Mouse (Mus musculus): Measurements from ENCODE around the gene Msh4. TPM values are rescaled to one million over a fixed set of nuclear protein-coding genes. Genes with fewer than 3 reads are reported as not detected.

The Msh4 gene
- polyA plus RNA-seq, 1 experiment, result not detected

GRCm38 (mm10) chr3:153901904-153902303 is 4.0 kb downstream of the Msh4 start:
- Histone ChIP-seq H3K27me3 (ENCODE audit: control insufficient read depth) (peaks cover 2% of the 10 kb centered on the region; the same call in 1 of the 2 replicates), H3K4me1 (ENCODE audit: control insufficient read depth) (peaks cover 37% of the 10 kb centered on the region), H3K4me3 (replicated peaks) (no peak overlapping the region), H3K9me3 (ENCODE audit: control insufficient read depth, low read length) (no peaks in the 10 kb centered on the region), H3K36me3 (ENCODE audit: control insufficient read depth) (peaks cover 48% of the 10 kb centered on the region)
- TF ChIP-seq TAL1 (IDR thresholded peaks at IDR 0.05; ENCODE audit: low read length) (no peak), GATA1 (IDR thresholded peaks at IDR 0.05; ENCODE audit: low read length) (peak; percentile 35; the same call in 1 of the 2 replicates)

GRCm38 (mm10) chr3:153897216-153897615 is 8.7 kb downstream of the Msh4 start:
- Histone ChIP-seq H3K9me3 (ENCODE audit: control insufficient read depth, low read length) (no peaks in the 10 kb centered on the region), H3K36me3 (ENCODE audit: control insufficient read depth) (peaks cover 5% of the 10 kb centered on the region), H3K4me3 (replicated peaks) (no peak overlapping the region), H3K4me1 (ENCODE audit: control insufficient read depth) (peaks cover 33% of the 10 kb centered on the region), H3K27me3 (ENCODE audit: control insufficient read depth) (peaks cover 5% of the 10 kb centered on the region)
- TF ChIP-seq TAL1 (IDR thresholded peaks at IDR 0.05; ENCODE audit: low read length) (no peak), GATA1 (IDR thresholded peaks at IDR 0.05; ENCODE audit: low read length) (no peak)

- Histone ChIP-seq H3K4me1 (ENCODE audit: control insufficient read depth) (peaks cover 19% of the 10 kb centered on the region), H3K9me3 (ENCODE audit: control insufficient read depth, low read length) (no peaks in the 10 kb centered on the region), H3K4me3 (replicated peaks) (no peak overlapping the region), H3K27me3 (ENCODE audit: control insufficient read depth) (peaks cover 5% of the 10 kb centered on the region), H3K36me3 (ENCODE audit: control insufficient read depth) (no peaks in the 10 kb centered on the region; the same call in 1 of the 2 replicates)
- TF ChIP-seq TAL1 (IDR thresholded peaks at IDR 0.05; ENCODE audit: low read length) (no peak), GATA1 (IDR thresholded peaks at IDR 0.05; ENCODE audit: low read length) (no peak)
These were observed 10.5 kb downstream of the Msh4 start for GRCm38 (mm10) chr3:153895454-153895853.

GRCm38 (mm10) chr3:153889188-153889781 is 16.7 kb downstream of the Msh4 start:
- Histone ChIP-seq H3K36me3 (ENCODE audit: control insufficient read depth) (no peaks in the 10 kb centered on the region), H3K4me1 (ENCODE audit: control insufficient read depth) (peaks cover 38% of the 10 kb centered on the region), H3K4me3 (replicated peaks) (no peak overlapping the region), H3K27me3 (ENCODE audit: control insufficient read depth) (no peaks in the 10 kb centered on the region), H3K9me3 (ENCODE audit: control insufficient read depth, low read length) (no peaks in the 10 kb centered on the region)
- no peak for TF ChIP-seq GATA1 (IDR thresholded peaks at IDR 0.05; ENCODE audit: low read length)
- TF ChIP-seq TAL1 (IDR thresholded peaks at IDR 0.05; ENCODE audit: low read length), result no peak

GRCm38 (mm10) chr3:153888141-153888540 is 17.8 kb downstream of the Msh4 start:
- peaks cover 3% of the 10 kb centered on the region for H3K27me3 ChIP-seq (ENCODE audit: control insufficient read depth)
- TF ChIP-seq TAL1 (IDR thresholded peaks at IDR 0.05; ENCODE audit: low read length) (no peak), GATA1 (IDR thresholded peaks at IDR 0.05; ENCODE audit: low read length) (no peak)
- H3K4me1 ChIP-seq (ENCODE audit: control insufficient read depth), result peaks cover 28% of the 10 kb centered on the region
- no peaks in the 10 kb centered on the region for H3K36me3 ChIP-seq (ENCODE audit: control insufficient read depth)
- no peaks in the 10 kb centered on the region for H3K9me3 ChIP-seq (ENCODE audit: control insufficient read depth, low read length)
- H3K4me3 ChIP-seq (replicated peaks), result no peak overlapping the region

GRCm38 (mm10) chr3:153886296-153886695 is 19.6 kb downstream of the Msh4 start:
- TF ChIP-seq TAL1 (IDR thresholded peaks at IDR 0.05; ENCODE audit: low read length) (no peak), GATA1 (IDR thresholded peaks at IDR 0.05; ENCODE audit: low read length) (no peak)
- Histone ChIP-seq H3K4me1 (ENCODE audit: control insufficient read depth) (peaks cover 28% of the 10 kb centered on the region), H3K9me3 (ENCODE audit: control insufficient read depth, low read length) (no peaks in the 10 kb centered on the region), H3K36me3 (ENCODE audit: control insufficient read depth) (no peaks in the 10 kb centered on the region), H3K27me3 (ENCODE audit: control insufficient read depth) (peaks cover 15% of the 10 kb centered on the region), H3K4me3 (replicated peaks) (no peak overlapping the region)

- Histone ChIP-seq H3K36me3 (ENCODE audit: control insufficient read depth) (no peaks in the 10 kb centered on the region), H3K9me3 (ENCODE audit: control insufficient read depth, low read length) (no peaks in the 10 kb centered on the region), H3K4me1 (ENCODE audit: control insufficient read depth) (peaks cover 2% of the 10 kb centered on the region; the same call in 1 of the 2 replicates), H3K27me3 (ENCODE audit: control insufficient read depth) (peaks cover 14% of the 10 kb centered on the region), H3K4me3 (replicated peaks) (no peak overlapping the region)
- TF ChIP-seq TAL1 (IDR thresholded peaks at IDR 0.05; ENCODE audit: low read length), result no peak
- TF ChIP-seq GATA1 (IDR thresholded peaks at IDR 0.05; ENCODE audit: low read length), result no peak
These were observed 34.5 kb downstream of the Msh4 start for GRCm38 (mm10) chr3:153871396-153871795.

- H3K36me3 ChIP-seq (ENCODE audit: control insufficient read depth), result no peaks in the 10 kb centered on the region
- no peak for TF ChIP-seq GATA1 (IDR thresholded peaks at IDR 0.05; ENCODE audit: low read length)
- TF ChIP-seq TAL1 (IDR thresholded peaks at IDR 0.05; ENCODE audit: low read length), result no peak
- H3K4me3 ChIP-seq (replicated peaks), result no peak overlapping the region
- no peaks in the 10 kb centered on the region for H3K27me3 ChIP-seq (ENCODE audit: control insufficient read depth)
- H3K9me3 ChIP-seq (ENCODE audit: control insufficient read depth, low read length), result no peaks in the 10 kb centered on the region
- peaks cover 11% of the 10 kb centered on the region for H3K4me1 ChIP-seq (ENCODE audit: control insufficient read depth)
These were observed 38.5 kb downstream of the Msh4 start for GRCm38 (mm10) chr3:153867149-153868136.

All from erythroblast, embryonic 14.5 days (primary cell).